Mouse (Mus musculus): ENCODE results near the gene Zfp558. TPM values are rescaled to one million over a fixed set of nuclear protein-coding genes. Genes with fewer than 3 reads are reported as not detected.
"Not testable (repeated sequence)": the region's sequence is repeated elsewhere in the genome, so short reads cannot be mapped to it uniquely, and the experiment has no call there.

Gene Zfp558
- polyA plus RNA-seq, 2 experiments, result 5.1 to 6.3 TPM

DNA sequence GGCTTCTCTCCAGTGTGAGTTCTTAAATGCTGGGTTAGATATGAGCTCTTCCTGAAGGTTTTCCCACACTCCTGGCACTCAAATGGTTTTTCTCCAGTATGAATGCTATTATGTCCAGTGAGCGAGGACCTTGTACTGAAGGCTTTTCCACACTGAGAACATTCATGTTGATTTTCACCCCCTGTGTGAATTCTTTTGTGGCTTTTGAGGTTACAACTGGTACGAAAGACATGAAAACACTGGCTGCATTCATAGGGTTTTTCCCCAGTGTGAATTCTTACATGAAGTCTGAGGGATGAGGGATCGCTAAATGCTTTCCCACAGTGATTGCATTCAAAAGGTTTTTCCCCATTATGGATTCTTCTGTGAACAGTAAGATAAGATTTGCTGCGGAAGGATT lies 21.5 kb downstream of the Zfp558 start:
- no peak overlapping the region for H3K9ac ChIP-seq (ENCODE audit: low read depth, low read length, severe bottlenecking)
- no peak overlapping the region for H3K4me3 ChIP-seq (replicated peaks; ENCODE audit: low read length)
- H3K4me1 ChIP-seq (ENCODE audit: control insufficient read depth, insufficient read depth, low read length), result no peaks in the 10 kb centered on the region
- 80% methylated on average over 4 of the region's 4 CpGs for WGBS
- H3K4me2 ChIP-seq (replicated peaks; ENCODE audit: low read depth, low read length, severe bottlenecking), result no peak overlapping the region
- no peaks in the 10 kb centered on the region for H3K27me3 ChIP-seq (ENCODE audit: control insufficient read depth, insufficient read depth, low read length)
- H3K36me3 ChIP-seq (ENCODE audit: control insufficient read depth, insufficient read depth, low read length), result peaks cover 31% of the 10 kb centered on the region
- H3K9me3 ChIP-seq (ENCODE audit: control insufficient read depth, low read length), result 0 out of 2 replicates have a peak, but pooled peaks cover 4% of the 10 kb centered on the region
- no peak overlapping the region for H3K27ac ChIP-seq (replicated peaks; ENCODE audit: low read depth, low read length)
- DNase-seq (ENCODE audit: low spot score) (no peak), ATAC-seq (ENCODE audit: low FRiP score, low read depth) (no peak)
- no peak for TF ChIP-seq POLR2A (IDR thresholded peaks at IDR 0.05; ENCODE audit: borderline replicate concordance, extremely low read depth, insufficient read depth, insufficient read length)

DNA sequence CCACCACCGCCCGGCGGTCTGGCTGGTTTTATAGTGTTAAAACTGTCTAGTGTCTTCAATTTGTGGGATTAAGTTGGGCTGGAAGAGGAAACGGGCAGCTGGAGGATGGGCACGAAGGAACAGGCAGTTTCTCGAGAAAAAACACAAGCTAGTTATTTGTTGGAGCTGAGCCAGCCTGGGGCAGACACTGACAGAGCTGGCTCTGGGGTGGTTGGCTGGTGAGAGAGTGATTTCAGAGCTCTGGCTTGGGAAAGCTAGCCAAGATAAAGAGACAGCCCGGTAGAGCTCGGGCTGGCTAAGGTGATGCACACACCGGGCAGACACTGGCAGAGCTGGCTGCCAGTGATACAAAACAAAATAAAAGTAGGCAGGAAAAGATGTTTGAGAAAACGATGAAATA lies 46.4 kb downstream of the Zfp558 start:
- TF ChIP-seq POLR2A (IDR thresholded peaks at IDR 0.05; ENCODE audit: borderline replicate concordance, extremely low read depth, insufficient read depth, insufficient read length), result no peak
- H3K27ac ChIP-seq (replicated peaks; ENCODE audit: low read depth, low read length), result no peak overlapping the region
- H3K4me1 ChIP-seq (ENCODE audit: control insufficient read depth, insufficient read depth, low read length), result no peaks in the 10 kb centered on the region
- ATAC-seq (ENCODE audit: low FRiP score, low read depth), result no peak
- no peaks in the 10 kb centered on the region for H3K27me3 ChIP-seq (ENCODE audit: control insufficient read depth, insufficient read depth, low read length)
- H3K36me3 ChIP-seq (ENCODE audit: control insufficient read depth, insufficient read depth, low read length), result no peaks in the 10 kb centered on the region
- no peak overlapping the region for H3K9ac ChIP-seq (ENCODE audit: low read depth, low read length, severe bottlenecking)
- H3K4me3 ChIP-seq (replicated peaks; ENCODE audit: low read length), result no peak overlapping the region
- no peaks in the 10 kb centered on the region for H3K9me3 ChIP-seq (ENCODE audit: control insufficient read depth, low read length)
- no peak overlapping the region for H3K4me2 ChIP-seq (replicated peaks; ENCODE audit: low read depth, low read length, severe bottlenecking)
- DNase-seq (ENCODE audit: low spot score), result no peak
- WGBS, result 76% methylated on average over 10 of the region's 10 CpGs

DNA sequence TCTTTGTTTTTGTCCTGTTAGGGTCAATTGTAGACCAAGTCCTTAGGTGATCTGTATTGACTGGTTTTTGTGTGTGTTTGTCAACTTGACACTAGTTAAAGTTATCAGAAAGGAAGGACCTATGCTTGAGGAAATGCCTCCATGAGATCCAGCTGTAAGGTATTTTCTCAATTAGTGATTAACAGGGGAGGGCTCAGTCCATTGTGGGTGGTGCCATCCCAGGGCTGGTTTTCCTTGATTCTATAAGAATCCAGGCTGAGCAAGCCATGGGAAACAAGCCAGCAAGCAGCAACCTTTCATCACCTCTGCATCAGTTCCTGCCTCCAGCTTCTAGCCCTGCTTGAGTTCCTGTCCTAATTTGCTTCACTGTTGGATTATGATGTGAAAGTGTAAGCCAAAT lies 47.7 kb downstream of the Zfp558 start, which contains the start of gene Mbd3l2:
TSS of gene Mbd3l2 (plus strand) at position 301 of the 400 bp plus-strand sequence.
- DNase-seq (ENCODE audit: low spot score) (no peak), ATAC-seq (ENCODE audit: low FRiP score, low read depth) (no peak)
- Histone ChIP-seq H3K9ac (ENCODE audit: low read depth, low read length, severe bottlenecking) (no peak within 1 kb of the TSS), H3K4me3 (replicated peaks; ENCODE audit: low read length) (no peak within 1 kb of the TSS), H3K36me3 (ENCODE audit: control insufficient read depth, insufficient read depth, low read length) (no peaks in the 10 kb centered on the region), H3K9me3 (ENCODE audit: control insufficient read depth, low read length) (no peaks in the 10 kb centered on the region), H3K27ac (replicated peaks; ENCODE audit: low read depth, low read length) (no peak within 1 kb of the TSS), H3K4me2 (replicated peaks; ENCODE audit: low read depth, low read length, severe bottlenecking) (no peak within 1 kb of the TSS), H3K27me3 (ENCODE audit: control insufficient read depth, insufficient read depth, low read length) (no peaks in the 10 kb centered on the region), H3K4me1 (ENCODE audit: control insufficient read depth, insufficient read depth, low read length) (no peaks in the 10 kb centered on the region)
- no peak for TF ChIP-seq POLR2A (IDR thresholded peaks at IDR 0.05; ENCODE audit: borderline replicate concordance, extremely low read depth, insufficient read depth, insufficient read length)

DNA sequence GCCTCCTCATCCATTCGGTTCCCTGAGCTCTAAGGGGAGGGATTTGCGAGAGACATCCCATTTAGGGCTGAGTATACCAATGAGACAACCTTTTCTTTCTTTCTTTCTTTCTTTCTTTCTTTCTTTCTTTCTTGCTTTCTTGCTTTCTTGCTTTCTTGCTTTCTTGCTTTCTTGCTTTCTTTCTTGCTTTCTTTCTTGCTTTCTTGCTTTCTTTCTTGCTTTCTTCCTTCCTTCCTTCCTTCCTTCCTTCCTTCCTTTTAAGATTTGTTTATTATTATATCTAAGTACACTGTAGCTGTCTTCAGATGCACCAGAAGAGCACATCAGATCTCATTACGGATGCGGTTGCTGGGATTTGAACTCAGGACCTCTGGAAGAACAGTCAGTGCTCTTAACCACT lies 65.7 kb downstream of the Zfp558 start:
- not testable (repeated sequence) for ATAC-seq (ENCODE audit: low FRiP score, low read depth)
- 92% methylated on average over 4 of the region's 4 CpGs for WGBS

More for the DNA sequence above, 65.7 kb downstream of the Zfp558 start:
- DNase-seq (ENCODE audit: low spot score); H3K9ac ChIP-seq (ENCODE audit: low read depth, low read length, severe bottlenecking); H3K4me3 ChIP-seq (replicated peaks; ENCODE audit: low read length); H3K27me3 ChIP-seq (ENCODE audit: control insufficient read depth, insufficient read depth, low read length); H3K36me3 ChIP-seq (ENCODE audit: control insufficient read depth, insufficient read depth, low read length); H3K4me1 ChIP-seq (ENCODE audit: control insufficient read depth, insufficient read depth, low read length); H3K4me2 ChIP-seq (replicated peaks; ENCODE audit: low read depth, low read length, severe bottlenecking); H3K9me3 ChIP-seq (ENCODE audit: control insufficient read depth, low read length); H3K27ac ChIP-seq (replicated peaks; ENCODE audit: low read depth, low read length): not testable (repeated sequence)

Small RNA genes within 50 kb of the gene (microRNA-seq; reads per million reads assigned to microRNA genes)
- gene Gm22854, result not detected

Other genes starting within 250 kb of the Zfp558 start
- 51.0 and 59.1 TPM in 2 replicates for gene Chordc1, start 186.1 kb downstream of the Zfp558 start, polyA plus RNA-seq (2012; rRNA removed)
- gene Chordc1, start 186.1 kb downstream of the Zfp558 start, polyA plus RNA-seq (2014; fragmentation: Nextera tagmentation; extraction: Ambion mirVana), result 84.6 and 92.7 TPM in 2 replicates
- 3.2 and 3.5 TPM in 2 replicates for gene Naalad2, start 75.3 kb downstream of the Zfp558 start, polyA plus RNA-seq (2012; rRNA removed)
- 3.0 and 3.2 TPM in 2 replicates for gene Naalad2, start 75.3 kb downstream of the Zfp558 start, polyA plus RNA-seq (2014; fragmentation: Nextera tagmentation; extraction: Ambion mirVana)
- not detected in 2 replicates for gene Ubtfl1, start 73.8 kb downstream of the Zfp558 start, polyA plus RNA-seq (2012; rRNA removed)
- gene Ubtfl1, start 73.8 kb downstream of the Zfp558 start, polyA plus RNA-seq (2014; fragmentation: Nextera tagmentation; extraction: Ambion mirVana), result not detected in 2 replicates
- gene Mbd3l2, start 47.6 kb downstream of the Zfp558 start, polyA plus RNA-seq (2012; rRNA removed), result not detected in 2 replicates
- gene Mbd3l2, start 47.6 kb downstream of the Zfp558 start, polyA plus RNA-seq (2014; fragmentation: Nextera tagmentation; extraction: Ambion mirVana), result not detected in 2 replicates
- not detected in 2 replicates for gene Mbd3l1, start 91 bp upstream of the Zfp558 start, polyA plus RNA-seq (2012; rRNA removed)
- gene Mbd3l1, start 91 bp upstream of the Zfp558 start, polyA plus RNA-seq (2014; fragmentation: Nextera tagmentation; extraction: Ambion mirVana), result not detected in 2 replicates
- gene Muc16, start 196.3 kb upstream of the Zfp558 start, polyA plus RNA-seq (2012; rRNA removed), result 0.59 TPM in 1 of 2 replicates, not detected in the other
- gene Muc16, start 196.3 kb upstream of the Zfp558 start, polyA plus RNA-seq (2014; fragmentation: Nextera tagmentation; extraction: Ambion mirVana), result not detected in 2 replicates

Measured in limb, embryonic 14.5 days (tissue).